Mouse (Mus musculus): Measurements from ENCODE around the gene Bex1.
"Not testable (repeated sequence)": the region's sequence is repeated elsewhere in the genome, so short reads cannot be mapped to it uniquely, and the experiment has no call there.

The Bex1 gene

DNA sequence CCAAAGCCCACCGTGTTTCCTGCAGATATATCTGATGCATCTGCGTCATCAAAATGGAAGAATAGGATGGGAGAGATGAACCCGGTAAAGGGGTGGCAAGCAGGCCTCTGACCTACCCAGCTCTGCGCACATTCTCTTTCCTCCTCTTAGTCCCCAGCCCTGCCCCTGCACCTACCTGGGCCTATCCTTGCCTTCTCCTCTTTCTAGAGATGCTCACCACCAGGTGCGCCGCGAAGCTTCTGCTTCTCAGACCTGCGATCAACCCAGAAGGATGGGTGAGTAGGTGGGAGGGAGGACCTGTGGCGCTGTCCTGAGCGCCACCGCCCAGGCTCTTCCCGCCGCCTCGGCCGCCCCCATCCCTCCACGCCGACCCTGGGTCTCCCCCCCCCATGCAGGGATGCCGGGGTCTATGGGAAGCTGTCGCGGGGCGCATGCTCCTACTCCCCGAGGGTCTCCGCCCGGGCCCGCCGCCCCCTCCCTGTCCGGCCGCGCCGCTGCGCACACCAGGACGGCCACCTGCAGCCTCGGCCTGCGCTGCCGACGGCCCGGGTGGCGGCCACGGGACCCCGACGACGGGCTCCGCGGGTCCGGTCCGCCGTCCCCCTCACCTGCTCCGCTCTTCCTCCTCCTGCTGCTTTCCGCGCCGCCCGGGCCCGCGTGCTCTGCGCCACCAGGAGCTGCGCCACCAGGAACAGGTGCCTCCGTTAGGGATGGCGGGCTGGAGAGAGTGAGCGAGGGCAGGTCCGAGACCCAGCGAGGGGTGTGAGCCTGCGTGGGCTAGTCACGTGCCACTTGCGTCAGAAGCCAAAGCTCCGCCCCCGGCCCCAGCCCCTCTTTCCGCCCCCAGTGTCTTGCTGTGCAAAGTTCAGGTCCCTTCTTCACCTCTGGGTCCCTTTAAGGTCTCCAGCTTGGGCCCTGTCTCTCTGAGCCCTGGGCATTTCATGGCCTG lies at the start of gene Bex1, which contains the start of gene Tceal7:
Bex1 (minus strand) TSS at position 785 of the 949 bp plus-strand sequence.
Tceal7 (plus strand) TSS at position 51 of the 949 bp plus-strand sequence.
- not testable (repeated sequence) for DNase-seq (ENCODE audit: low spot score)

DNA sequence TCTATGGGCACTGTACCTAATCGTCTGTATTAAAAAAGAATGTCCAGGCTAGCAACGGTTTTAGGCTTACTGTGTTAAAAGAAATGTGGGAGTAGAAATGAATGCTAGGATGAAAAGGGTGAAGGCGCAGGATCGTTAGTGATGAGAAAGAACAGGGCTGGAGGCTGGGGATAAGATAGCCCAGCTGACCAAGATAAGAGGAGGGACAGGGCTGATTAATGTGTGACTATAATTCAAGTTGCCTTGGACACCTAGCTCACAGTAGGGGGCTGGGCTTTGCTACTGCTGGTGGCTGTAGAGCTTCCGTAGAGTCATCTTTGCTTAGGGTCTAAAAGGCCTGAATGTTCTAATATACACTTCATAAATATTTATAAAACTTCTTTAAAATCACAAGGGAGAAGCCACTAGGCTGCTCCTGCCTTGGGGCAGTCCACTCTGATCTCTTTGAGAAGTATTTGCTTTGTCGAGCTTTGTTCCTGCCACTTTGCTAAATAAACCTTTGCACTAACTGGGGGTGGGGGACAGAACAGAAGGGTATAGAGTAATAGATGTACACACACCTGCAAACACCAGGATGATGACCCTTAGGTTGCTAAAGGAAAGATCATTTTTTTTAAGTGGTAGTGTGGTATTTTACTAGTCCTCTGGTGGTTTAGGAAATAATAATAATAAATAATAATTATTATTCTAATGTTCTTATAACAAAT lies 36.9 kb upstream of the Bex1 start:
- no peak for DNase-seq (ENCODE audit: low spot score)

DNA sequence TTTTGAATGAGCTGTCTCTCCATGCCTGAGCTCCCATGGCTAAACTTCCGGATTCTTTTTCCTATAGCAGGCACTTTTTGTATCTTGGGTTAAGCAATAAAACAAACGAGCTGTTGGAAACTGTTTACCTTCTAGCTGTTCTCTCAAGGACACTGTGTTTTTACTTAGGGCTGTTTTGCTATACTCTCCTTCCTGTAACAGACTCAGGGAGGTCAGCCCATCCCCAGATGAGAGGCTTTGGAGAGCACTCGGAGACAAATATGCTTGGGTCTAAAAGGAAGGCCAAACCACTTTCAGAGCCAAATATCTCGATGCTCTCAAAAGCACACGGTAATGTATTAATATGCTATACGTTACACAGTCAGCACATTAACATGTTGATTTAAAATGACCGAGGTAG lies 34.4 kb upstream of the Bex1 start:
- no peak for DNase-seq (ENCODE audit: low spot score)

DNA sequence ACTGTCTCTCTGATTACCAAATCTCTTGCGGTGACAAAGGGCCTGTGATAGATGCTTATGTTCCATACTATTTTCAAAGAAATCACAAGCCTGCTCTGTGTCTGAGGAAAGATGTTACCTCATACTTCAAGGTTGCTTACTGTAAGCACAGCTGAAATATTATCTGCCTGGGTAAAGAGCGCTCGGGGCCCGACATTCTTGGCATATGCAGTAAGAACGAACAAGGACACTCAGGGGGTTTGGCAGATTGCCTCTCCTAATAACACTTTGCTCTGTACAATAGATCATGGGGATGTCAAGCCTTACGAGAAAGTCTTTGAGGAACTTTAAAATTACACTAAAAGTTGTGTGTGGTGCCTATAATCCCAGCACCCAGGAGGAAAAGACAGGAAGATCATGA lies 33.5 kb upstream of the Bex1 start:
- no peak for DNase-seq (ENCODE audit: low spot score)

DNA sequence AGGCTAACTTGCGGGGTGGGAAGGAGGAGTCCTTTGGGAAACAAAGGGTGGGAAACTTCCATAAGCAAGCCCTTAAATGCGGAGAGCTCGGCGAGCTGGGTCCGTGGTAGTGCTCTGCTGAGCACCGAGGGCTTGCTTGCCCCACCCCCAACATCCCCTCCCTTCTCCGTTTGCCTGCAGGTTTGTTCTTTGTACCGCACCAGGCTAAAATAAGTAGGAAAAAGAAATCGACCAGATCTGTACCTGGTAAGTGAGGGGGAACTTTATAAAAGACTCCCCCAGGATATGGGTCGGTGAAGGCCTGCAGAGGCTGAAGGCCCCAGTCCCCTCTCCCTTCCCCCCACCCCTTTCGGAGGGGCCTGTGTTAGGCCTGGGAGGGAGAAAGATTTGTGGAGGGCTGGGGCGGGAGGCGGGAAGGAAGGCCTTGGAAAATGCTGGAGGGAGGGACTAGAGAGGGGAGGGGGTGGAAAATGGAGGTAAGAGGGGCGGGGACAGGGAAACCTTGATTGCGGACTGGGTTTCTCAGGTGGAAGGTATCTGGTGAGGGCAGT lies 30.3 kb upstream of the Bex1 start:
- DNase-seq (ENCODE audit: low spot score), result no peak

DNA sequence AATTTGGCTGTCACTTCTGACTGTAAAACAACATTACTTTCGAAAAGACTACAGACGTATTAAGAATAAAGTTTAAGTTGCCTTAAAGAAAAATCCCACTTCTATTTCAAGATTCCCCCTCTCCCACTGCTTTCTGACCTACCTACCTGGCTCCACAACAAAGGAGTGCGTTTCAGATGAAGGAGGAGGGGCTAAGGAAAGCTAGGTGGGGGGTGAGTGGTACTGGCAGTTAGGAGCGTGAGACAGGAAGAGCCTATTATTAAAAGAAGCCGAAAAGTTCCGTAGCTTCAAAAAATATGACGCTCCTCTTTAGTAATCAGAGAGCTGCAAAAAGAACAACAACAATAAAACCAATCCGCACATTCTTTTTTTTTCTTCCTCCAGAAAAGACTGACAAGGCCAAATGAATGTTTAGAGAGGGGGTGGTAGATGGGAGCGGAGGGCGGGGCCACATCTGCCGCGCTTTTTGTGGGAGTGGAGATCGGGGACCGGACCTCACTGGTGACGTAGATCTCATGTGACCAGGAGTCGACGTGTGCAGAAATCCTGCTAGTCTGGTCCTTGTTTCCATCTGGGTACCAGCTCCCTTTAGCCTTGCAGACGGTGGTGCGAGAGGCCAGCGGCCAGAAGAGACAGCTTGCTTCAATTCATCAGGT lies 29.4 kb upstream of the Bex1 start, which contains the start of gene Tceal9:
Tceal9 (plus strand) TSS at position 506 of the 656 bp plus-strand sequence.
- peak; percentile 67 for DNase-seq (ENCODE audit: low spot score)

DNA sequence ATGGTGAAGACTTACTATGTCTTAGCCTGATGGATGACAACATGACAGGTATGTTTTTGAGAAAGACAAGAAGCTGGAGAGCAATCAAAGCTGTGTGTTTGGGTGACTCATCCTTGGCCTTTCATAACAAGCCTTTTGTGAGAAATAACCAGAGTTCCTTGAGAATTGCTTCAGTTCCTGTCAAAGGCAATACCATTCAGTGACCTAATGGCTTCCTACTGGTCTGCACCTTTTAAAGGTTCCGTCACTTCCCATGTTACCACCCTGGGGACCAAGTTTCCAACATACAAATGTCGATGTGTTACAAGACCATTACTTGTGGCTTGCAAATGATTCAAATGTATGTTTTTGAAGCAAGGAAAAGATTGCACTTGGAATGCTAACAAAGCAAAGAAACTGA lies 27.9 kb upstream of the Bex1 start:
- no peak for DNase-seq (ENCODE audit: low spot score)

DNA sequence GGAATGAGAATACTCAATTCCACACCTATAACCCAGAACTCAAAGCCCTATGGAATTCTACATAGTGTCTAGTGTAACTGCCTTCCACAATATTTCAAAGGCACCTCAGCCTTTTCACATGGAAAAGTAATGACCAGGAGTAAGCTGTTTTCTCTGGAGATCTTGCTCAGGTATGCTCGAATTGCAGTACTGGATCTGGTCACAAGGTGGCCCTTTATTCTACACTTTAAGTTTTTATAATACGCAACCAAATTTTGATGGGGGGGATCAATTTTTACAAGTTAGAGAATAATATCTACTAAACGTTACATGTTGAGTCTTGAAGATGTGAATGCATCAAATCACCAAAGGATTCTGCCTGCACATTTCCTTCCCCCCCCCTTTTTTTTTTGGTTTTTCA lies 22.8 kb upstream of the Bex1 start:
- DNase-seq (ENCODE audit: low spot score), result peak; percentile 19

DNA sequence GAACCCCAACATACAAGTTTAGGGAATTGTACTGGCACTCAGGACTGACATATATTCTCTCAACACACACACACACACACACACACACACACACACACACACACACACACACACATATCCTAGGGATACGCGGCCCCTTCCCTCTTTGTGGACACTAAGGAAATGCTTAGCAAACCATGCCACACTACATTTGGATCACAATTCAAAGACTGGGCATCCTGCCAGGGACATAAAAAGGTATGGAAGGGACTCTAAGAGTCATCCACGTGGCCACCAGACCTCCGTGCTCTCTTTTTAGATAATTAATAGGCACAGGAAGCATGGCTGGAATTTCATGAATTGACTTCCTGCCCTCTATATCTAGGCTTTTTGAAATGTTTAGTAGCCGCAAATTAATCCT lies 12.5 kb upstream of the Bex1 start:
- DNase-seq (ENCODE audit: low spot score), result no peak

DNA sequence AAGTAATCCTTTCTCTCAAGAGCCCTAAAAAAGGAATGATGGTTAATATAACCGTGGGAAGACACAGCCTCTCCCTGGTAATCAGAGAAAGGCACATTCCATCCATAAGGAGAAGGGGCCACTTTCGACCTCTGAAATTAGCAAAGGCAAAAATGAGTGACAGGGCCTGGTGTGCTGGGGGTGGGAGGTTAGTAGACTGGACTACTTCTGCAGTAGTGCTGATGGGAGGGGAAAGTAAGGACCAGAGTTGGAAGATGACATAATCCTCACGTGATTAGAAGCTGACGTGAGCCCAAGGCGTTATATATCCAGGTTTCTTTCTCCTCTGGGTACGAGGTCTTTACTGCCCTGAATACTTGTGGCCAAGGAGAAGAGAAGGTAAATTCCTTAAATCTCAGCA lies 8.4 kb upstream of the Bex1 start:
- DNase-seq (ENCODE audit: low spot score), result no peak

DNA sequence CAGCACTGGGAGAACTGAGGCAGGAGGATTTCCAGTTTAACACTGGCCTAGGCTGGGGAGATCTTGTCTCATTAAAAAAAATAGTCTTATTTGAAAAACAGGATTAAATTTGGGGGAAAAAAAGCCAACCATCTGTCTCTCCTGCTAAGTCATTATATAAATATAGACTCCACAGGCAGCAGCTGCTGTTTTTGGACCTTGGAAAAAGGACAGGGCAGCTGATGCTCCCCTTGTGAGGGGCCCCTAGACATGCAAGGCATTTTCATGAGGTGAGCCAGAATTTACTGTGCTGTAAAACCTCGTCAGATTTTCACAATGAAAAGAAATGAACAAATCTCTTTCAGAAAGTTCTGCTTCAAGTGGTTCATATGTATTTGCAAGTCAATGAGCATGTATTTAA lies 990 bp upstream of the Bex1 start:
- no peak for DNase-seq (ENCODE audit: low spot score)

DNA sequence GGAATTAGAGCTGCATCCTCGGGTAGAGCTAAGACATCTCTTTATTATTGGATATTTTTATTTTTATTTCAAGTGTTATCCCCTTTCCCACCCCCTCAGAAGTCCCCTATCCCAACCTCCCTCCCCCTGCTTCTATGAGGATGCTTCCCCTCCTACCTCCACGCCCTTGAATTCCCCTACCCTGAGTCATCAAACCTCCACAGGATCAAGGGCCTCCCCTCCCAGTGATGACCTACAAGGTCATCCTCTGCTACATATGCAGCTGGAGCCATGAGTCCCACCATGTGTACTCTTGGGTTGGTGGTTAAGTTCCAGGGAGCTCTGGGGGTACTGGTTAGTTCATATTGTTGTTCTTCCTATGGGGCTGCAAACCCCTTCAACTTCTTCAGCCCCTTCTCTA lies 1.9 kb downstream of the Bex1 start:
- no peak for DNase-seq (ENCODE audit: low spot score)

DNA sequence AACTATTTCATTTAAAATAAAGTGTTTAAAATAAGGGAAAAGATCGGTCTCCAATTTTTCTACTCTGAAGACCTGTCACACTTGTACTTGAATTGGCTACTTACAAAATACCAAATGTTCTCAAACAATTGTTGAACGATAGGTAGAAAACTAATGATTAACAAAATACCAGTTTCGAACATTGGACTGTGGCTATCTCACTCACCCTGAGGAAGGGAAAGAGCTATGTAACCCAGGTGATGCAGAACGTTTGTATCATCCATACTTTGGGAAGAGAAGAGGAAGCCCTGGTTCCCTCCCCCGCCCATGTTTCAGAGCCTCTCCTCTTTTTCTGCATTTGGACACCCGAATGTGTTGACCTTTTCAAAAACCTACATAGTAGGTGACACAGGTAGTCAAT lies 10.9 kb downstream of the Bex1 start:
- DNase-seq (ENCODE audit: low spot score), result no peak

DNA sequence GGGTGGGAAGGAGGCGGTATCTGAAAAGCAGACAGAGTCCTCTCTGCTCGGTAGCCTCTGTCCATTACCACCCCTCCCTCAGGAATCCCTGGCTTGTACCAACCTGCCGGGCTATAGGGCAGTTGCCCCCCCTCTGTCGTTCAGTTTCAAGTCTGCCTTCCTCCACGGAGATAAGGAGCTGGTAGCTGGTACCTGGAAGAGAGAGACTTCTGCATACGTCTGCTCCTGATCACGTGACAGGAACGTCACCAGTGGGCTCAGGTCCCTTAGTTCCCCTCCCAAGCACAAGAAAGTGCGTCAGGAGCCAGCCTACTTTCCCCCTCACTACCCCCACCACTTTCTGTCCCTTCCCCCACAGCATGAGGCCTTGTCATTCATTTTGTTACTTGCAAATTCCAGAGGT lies 11.6 kb downstream of the Bex1 start, which contains the start of gene Tceal5:
Tceal5 (minus strand) TSS at position 213 of the 403 bp plus-strand sequence.
- no peak for DNase-seq (ENCODE audit: low spot score)

DNA sequence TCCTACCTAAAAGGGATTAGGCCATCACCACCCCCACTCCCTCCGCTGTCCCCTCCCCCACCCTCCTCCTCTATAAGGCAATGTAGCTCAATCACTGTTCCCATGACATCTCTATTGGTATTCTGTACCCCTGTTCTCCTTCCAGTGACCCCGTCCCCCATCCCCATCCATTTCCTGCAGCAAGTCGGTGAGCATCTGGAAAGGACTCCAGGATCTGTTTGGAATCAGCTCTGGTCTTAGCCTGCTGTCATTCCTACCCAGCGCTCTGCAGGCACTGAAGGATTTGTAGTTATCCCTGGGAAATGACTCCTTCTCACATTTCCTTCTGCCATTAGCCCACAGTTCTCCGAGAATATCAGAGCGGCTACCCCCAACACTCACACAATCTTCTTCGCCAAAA lies 12.1 kb downstream of the Bex1 start:
- DNase-seq (ENCODE audit: low spot score), result no peak

DNA sequence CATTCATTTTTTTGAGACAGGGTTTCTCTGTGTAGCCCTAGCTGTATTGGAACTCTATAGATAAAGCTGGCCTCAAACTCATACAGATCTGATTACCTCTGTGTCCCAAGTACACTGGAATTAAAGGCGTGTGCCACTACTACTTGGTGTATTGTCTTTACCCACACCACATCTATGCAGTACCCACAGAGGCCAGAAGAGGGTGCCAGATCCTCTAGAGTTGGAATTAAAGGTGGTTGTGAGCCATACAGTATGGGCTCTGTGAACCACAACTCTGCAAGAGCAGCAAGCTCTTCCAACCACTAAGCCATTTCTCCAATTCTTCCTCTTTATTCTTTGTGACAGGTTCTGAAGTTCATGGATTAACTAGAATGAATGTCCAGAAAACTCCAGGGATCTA lies 18.4 kb downstream of the Bex1 start:
- DNase-seq (ENCODE audit: low spot score), result no peak

DNA sequence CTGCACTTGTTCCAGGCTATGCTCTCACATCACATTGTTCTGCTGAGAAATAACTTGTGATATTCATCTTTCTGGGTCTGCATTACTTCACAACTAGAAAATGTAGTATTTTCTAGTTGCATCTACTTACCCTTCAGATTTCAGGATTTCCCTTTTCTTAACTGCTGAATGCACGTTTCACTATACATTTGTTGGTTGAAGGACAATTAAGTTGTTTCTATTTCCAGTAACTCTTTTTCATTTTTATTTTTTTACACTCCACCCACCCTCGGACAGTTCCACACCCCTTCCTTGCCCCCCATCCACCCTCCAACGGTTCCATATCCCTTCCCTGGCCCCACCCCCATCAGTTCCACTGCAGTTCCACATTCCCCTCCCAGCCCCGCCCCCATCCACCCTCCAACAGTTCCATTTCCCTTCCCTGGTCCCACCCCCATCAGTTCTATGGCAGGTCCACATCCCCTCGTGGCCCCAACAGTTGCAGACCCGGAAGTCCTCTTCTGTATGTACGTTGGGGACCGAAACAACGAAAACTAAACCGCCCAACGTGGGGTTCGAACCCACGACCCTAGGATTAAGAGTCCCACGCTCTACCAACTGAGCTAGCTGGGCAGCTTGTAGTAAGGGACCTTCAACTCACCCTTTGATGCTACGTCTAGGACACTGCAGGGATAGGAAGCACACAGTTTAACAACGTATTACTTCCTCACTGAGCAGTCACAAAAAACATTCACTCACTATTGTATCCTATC lies 19.9 kb downstream of the Bex1 start:
- DNase-seq (ENCODE audit: low spot score), result no peak

DNA sequence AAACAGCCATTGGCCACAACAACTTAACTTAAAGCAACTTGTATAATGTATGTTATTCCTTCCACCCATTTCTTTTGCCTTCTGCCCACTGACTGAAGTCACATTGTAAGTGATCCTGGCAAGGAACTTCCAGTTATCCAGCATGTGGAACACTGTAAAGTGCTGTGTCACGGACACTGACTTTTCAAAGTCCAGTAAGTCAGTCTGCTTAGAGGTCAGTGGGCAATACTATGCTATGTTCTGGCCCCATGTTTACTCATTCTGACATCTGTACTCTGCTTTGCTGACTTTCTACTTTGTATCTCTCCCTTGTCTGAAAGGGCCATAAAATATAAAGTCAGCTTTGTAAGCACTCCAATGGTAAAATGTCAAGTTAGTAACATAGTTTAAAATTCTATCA lies 32.2 kb downstream of the Bex1 start:
- DNase-seq (ENCODE audit: low spot score), result no peak

DNA sequence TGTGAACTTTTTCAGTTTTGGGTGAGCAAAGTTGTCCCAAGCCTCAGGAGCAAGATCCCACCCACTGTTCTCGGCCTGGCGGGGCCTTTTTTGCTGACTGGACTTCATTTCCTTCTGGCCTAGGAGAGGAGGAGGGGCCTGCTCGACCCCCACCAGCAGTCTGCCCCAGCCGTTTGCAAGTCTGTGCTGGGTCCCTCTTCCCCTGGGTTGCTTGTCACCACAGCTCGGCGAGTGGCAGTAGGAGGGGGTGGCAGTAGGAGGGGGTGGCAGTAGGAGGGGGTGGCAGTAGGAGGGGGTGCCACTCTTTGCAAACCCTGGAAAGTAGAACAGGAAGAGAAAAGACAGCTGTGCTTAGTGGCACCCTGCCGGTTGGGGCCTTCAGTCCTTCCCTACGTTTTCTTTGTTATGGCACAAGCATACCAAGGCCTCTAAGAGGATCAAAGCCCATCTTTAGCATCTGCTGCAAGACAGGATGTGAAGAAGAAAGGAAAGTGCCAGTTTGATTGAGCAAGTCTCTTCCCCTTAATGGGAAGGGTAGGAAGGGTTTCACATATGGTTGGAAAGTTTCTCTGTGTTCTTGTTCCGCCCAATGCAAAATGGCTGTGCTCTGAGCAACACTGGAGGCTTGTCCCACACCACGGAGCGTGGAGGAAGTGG lies 34.3 kb downstream of the Bex1 start:
- DNase-seq (ENCODE audit: low spot score), result no peak

DNA sequence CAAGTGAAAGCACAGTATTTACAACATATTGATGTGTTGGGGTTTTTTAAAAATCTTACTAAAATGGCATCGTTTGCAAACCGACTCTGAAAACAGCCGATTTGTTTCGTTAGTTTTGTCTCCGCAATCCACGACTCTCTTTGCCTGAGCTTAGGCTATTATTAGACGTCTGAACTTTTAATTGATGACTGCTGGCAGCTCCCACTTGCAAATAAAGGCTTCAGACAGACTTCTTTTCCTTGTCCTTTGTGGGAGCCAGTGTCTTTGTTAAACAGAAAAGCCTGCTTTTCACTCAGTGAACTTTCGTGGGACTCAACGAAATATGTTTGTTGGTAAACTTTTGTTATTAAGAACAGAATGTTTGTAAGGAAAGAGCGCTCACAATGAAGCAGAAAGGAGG lies 42.5 kb downstream of the Bex1 start:
- no peak for DNase-seq (ENCODE audit: low spot score)

DNA sequence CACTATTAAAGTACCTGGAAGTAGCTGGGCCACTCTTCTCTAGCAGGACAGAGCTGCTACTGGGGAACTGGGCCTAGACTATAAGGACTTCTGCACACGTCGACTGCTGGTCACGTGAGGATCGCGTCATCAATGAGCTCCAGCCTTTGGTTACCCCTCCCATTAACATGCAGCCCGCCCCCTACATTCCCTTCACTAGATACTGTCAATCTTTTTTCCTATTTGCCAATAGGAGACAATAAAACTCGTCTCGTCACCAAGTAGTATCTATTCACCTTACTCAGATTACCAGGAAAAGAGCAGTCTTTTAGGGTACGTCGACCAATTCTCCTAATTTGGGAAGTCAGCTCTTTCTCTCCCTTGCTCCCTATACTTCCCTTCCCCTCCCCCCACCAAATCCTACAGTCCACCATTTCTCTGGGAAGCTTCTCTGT lies 43.2 kb downstream of the Bex1 start, which contains the start of gene Tceal8:
Tceal8 (minus strand) TSS at position 225 of the 434 bp plus-strand sequence.
- DNase-seq (ENCODE audit: low spot score), result peak; percentile 14
